Mouse (Mus musculus) adrenal gland, postnatal 25 days (tissue): ENCODE results near the gene Diras2. TPM values are rescaled to one million over a fixed set of nuclear protein-coding genes. Genes with fewer than 3 reads are reported as not detected.
"Not testable (repeated sequence)": the region's sequence is repeated elsewhere in the genome, so short reads cannot be mapped to it uniquely, and the experiment has no call there.

Experiments used
- DNase-seq: peaks from one replicate; pipeline ENCODE4 v3.0.0; 2021; ENCODE audit warnings: mixed read lengths
- total RNA-seq: library from RNA; stranded (reverse); gene quantifications from 2 replicates; pipeline ENCODE4 v1.2.3, GENCODE M21; 2021

Gene Diras2
- total RNA-seq, 1 experiment from 2014 or later, result 5.8 TPM

- DNase-seq, result no peak
Measured at GRCm38 (mm10) chr13:52518377-52518776, 12.7 kb downstream of the Diras2 start.

GRCm38 (mm10) chr13:52517021-52517420 is 14.1 kb downstream of the Diras2 start:
- no peak for DNase-seq

DNA sequence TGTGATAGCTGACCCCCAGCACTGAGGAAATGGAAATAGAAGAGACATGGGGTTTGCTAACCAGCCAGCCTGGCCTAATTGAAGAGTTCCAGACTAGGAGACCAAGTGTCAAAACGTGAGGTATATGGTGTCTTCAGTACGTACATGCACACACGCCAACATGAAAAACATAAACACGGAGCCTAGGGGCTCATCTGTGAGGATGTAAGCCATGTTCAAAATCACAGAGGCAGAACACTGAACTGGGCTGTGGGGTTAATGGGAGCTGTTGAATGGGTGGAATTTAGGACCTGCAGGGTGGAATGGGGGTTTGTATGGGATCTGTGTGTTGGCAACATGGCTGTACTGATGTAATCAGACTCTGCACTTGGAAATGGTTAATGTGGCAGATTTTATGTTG is 14.5 kb downstream of the Diras2 start:
- no peak for DNase-seq

GRCm38 (mm10) chr13:52516051-52516450 is 15.0 kb downstream of the Diras2 start:
- no peak for DNase-seq

DNA sequence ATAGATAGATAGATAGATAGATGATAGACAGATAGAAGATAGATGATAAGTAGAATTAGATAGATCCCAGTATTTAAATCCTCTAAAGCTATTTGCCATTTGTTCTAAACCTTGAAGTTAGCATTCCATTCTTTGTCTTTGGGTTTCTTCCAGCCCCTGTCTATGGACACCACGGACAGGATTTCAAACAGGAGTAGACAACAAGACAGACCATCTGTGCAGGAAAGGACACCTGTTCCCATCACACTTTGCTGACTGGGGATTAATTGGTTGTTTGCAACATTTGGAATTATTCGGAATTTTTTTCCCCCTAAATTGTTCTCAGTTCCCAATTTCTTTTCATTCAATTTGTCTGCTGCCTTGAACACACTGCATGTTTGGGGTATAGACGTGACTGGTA is 17.5 kb downstream of the Diras2 start:
- DNase-seq, result no peak

DNA sequence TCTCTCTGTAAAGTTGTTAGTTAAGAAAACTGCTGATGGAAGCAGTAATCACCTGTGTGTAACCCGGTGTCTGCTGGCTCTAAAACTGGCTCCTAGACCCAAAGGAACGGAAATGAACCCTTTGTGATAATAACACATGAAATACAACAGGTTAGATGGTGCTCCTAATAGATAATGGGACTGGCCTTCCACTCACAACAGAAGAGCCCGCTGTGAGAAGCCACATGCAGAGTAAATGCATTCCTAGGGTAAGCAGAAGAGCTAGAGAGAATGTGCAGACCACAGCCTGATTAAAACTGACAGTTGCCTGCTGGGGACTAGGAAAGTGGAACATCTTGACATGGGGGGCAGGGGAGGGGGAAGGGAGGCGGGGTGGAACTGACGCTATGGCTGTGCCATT is 18.7 kb downstream of the Diras2 start:
- DNase-seq, result no peak

- DNase-seq, result no peak
Measured at GRCm38 (mm10) chr13:52510172-52510880, 20.8 kb downstream of the Diras2 start.

GRCm38 (mm10) chr13:52507460-52508293 is 23.4 kb downstream of the Diras2 start:
- DNase-seq, result no peak

DNA sequence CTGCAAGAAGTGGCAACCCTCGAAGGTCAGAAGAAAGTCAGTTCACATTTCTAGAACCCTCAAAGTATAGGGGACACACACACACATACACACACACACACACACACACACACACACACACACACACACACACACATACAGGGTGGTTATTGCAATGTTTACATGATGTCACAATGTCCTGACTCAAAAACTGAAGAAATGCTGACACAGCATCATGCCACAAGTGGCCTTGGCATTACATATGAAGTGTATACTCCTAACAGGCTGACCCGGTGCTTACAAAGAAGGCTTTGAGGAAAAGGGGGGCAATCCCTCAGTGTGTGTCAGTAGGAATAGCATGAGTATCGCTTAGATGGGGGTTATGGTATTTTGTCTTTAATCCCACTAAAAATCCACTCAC is 24.3 kb downstream of the Diras2 start:
- DNase-seq, result not testable (repeated sequence)

DNA sequence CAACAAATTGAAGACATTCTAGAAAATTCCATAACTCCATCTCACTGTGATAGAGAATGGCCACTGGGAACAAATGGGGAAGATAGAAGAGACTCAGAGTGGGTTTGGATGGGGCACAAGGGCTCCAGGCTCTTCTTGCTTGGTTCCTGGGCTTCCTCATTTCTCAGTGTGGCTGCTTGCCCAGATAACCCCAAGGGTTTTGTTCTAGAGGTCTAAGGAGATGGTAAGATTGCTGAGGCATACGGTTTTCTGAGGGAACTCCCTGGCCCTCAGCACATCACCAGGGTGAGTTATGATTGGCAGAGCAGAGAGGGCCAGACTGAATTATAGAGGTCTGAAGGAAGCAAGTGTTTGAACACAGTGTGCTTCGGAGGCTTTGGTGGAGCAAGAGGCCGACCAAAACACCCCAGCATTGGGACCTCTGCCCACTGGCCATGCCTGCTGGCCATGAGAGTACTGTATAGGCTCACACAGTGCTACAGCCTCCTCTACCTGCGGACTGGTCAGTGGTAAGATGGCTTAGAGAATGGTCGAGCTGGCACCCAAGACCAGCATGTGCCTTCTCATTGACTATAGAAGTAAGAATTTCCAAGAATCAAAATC is 25.3 kb downstream of the Diras2 start:
- DNase-seq, result not testable (repeated sequence)

DNA sequence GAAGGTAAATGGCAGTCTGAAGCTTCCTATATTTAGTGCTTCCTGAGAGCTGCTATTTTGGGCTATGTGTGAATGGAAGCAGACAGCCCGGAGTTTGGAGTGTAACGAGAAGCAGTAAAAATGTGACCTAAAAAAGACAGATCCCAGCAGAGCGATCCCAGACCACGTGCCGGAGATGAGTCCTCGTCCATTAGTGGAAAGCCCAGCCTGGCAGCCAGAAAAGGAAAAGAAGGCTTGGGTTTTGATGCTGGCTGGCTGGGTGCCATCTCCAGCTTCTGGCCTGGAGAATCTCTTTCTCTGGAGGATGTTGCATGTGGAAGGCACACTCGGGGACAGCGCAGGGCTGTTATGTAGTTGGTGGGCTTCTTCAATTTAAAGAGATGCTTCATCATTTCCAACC is 29.4 kb downstream of the Diras2 start:
- no peak for DNase-seq

DNA sequence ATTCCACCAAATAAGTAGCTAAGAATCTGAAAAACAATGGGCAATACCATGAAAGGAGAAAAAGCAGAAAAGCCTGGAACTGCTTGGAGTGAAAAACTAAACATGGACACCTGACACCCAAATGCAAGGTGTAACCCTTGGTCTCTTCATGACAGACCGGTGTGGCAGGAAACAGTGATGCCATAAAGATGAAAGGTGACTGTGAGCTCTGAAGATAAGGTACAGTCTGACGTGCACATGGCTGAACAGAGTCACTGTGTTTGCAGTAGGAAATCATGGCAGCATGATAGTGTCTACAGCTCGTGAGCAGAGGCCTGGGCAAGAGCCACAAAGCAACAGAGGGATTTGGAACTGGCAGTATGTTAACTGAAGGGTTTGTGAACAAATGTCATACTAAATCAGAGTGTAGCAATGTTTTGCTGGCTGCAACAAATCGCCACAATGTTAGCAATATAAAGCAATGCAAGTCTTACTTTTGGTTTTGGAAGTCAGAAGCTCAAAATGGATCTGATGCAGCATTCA is 34.0 kb downstream of the Diras2 start:
- no peak for DNase-seq

GRCm38 (mm10) chr13:52488821-52489220 is 42.3 kb downstream of the Diras2 start:
- DNase-seq, result peak; percentile 38

DNA sequence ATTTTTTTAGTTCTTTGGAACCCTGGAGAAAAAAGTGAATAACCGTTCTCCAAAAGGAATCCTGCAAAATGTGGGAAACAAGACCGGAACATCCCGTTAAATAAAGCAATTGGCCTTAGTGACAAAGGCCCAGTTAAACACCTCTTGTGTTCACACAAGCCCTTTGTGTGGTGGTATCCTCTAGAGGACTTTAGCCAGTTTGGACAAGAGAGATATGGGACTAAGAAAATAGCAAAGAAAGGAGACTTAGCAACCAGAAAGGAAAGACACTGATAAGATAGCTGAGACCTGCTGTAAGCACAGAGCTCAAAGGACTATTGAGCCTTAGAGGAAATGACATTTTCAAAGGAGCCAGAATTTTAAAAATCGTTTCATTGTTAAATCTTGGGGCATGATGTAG is 47.0 kb downstream of the Diras2 start:
- DNase-seq, result no peak

GRCm38 (mm10) chr13:52481786-52482185 is 49.3 kb downstream of the Diras2 start:
- DNase-seq, result peak; percentile 18

DNA sequence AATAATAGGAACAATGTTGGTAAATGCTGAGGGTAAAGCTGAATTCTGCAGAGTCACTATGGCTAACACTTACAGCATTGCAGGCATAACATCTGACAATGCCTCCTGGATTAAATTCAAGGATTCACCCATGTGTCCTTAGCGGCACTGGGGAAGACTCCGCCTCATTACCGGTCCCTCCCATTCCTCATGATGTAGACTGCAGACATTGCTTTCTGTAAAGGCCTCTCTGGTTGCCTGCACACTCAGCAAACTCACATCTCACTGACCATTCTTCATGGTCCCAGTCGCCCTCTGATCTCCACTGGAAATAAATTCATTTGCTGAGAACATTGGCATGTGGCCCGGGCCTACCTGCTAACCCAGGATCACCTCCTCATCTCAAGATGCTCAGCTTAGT is 51.9 kb downstream of the Diras2 start:
- DNase-seq, result no peak

DNA sequence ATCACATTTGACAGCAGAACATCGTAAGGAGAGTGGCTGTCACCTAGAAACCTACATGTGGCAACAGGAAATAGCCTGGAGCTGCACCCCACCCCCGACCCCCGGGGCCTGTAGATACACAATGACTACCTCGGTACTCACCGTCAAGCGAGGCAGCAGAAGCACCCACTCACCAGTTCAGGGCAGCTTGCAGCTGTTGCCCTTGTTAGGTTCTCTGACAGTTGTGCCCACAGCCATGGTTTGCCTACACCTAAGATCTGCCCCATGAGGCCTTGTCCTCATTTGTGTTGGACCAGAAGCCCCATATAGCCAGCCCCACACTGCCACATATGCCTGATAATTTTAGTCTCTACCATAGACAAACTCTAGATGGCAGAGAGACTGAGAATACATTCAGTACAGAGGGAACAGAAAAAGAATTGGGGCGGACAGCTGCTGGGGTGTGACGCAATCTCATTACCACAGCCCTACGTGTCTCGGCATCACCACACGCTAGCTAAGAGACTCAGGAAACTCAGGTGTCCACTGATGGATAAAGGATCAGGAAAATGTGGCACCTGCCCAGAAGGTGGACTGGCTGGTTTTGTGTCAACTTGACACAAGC is 54.0 kb downstream of the Diras2 start:
- no peak for DNase-seq

- no peak for DNase-seq
Measured at GRCm38 (mm10) chr13:52476222-52476621, 54.9 kb downstream of the Diras2 start.

- DNase-seq, result no peak
Measured at GRCm38 (mm10) chr13:52475264-52475663, 55.8 kb downstream of the Diras2 start.

- DNase-seq, result no peak
Measured at GRCm38 (mm10) chr13:52474807-52475206, 56.3 kb downstream of the Diras2 start.

GRCm38 (mm10) chr13:52469795-52470690 is 61.0 kb downstream of the Diras2 start:
- DNase-seq, result peak; percentile 58

- no peak for DNase-seq
Measured at GRCm38 (mm10) chr13:52465141-52465540, 65.9 kb downstream of the Diras2 start.
